Mouse (Mus musculus) neural tube, embryonic 11.5 days (tissue): ENCODE measurements at regions not wholly inside any gene's neighbourhood (a gene's known extent, or its start where the extent isn't known, plus 50 kb on each side); places are given as distances from the start of the nearest gene placed in this dataset.
A peak's percentile ranks its signal among the peaks of the same experiment; 100 is the strongest.

Experiments used
- ATAC-seq: fragments of 200-750 bp; cut with Nextera tagmentation; 2 replicates; pipeline ENCODE4 v1.8.0; 2017; ENCODE audit warnings: moderate number of reproducible peaks, mild to moderate bottlenecking, moderate TSS enrichment, moderate library complexity; ENCODE audit not compliant: insufficient read depth, low FRiP score, low TSS enrichment
- DNase-seq: peaks from one replicate; pipeline ENCODE4 v3.0.0-alpha.2; 2015; ENCODE audit warnings: low spot score
- H3K27ac ChIP-seq: fragments of 300-500 bp; sonication (generic); 2 replicates; pipeline ENCODE4 v1.5.1; 2014; ENCODE audit warnings: low read depth, mild to moderate bottlenecking, low read length
- H3K27me3 ChIP-seq: fragments of 300-500 bp; sonication (generic); 2 replicates; pipeline ENCODE4 v1.6.1; 2014; ENCODE audit warnings: mild to moderate bottlenecking, low read length, mixed read lengths; ENCODE audit not compliant: control insufficient read depth, insufficient read depth
- H3K36me3 ChIP-seq: fragments of 300-500 bp; sonication (generic); 2 replicates; pipeline ENCODE4 v1.6.1; 2014; ENCODE audit warnings: mild to moderate bottlenecking, low read length, moderate library complexity, mixed read lengths; ENCODE audit not compliant: control insufficient read depth, insufficient read depth
- H3K4me1 ChIP-seq: fragments of 300-500 bp; sonication (generic); 2 replicates; pipeline ENCODE4 v1.6.1; 2014; ENCODE audit warnings: low read length, mixed read lengths; ENCODE audit not compliant: control insufficient read depth, insufficient read depth
- H3K4me2 ChIP-seq: fragments of 300-500 bp; sonication (generic); 2 replicates; pipeline ENCODE4 v1.6.1; 2014; ENCODE audit warnings: low read depth, mild to moderate bottlenecking, moderate library complexity
- H3K4me3 ChIP-seq: fragments of 300-500 bp; sonication (generic); 2 replicates; pipeline ENCODE4 v1.5.1; 2014; ENCODE audit warnings: low read depth, low read length
- H3K9ac ChIP-seq: fragments of 300-500 bp; sonication (generic); 2 replicates; pipeline ENCODE4 v1.6.1; 2014; ENCODE audit warnings: mild to moderate bottlenecking, low read length
- H3K9me3 ChIP-seq: fragments of 300-500 bp; sonication (generic); 2 replicates; pipeline ENCODE4 v1.6.1; 2016; ENCODE audit warnings: low read length; ENCODE audit not compliant: control insufficient read depth
- WGBS: fragments of 180-500 bp; shearing (Covaris S2); extraction: QIAGEN DNeasy Blood & Tissue Kit; methylation state at CpG from one replicate; pipeline ENCODE4 v1.1.7; 2014; 5-methylcytosine and 5-hydroxymethylcytosine counted together

DNA sequence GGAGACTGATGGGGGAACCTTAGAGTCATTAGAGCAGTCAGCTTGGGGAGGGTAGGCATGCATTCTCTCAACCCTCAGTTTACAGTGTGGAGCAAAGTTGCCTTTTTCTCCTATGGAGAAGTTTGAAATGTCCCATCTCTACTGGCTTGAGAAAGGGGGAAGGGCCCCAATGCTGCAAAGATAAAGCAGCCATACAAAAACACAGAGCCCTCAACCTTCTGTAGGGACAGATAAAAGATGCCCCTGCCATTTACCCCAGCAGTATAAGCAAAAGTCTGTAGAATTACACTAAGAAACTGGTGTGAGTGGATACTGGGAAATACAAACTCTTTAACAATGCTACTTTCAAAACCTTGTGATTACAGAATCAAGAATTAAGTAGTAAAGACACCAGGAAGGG lies 71.9 kb upstream of the Tmem215 start:
- no peak for ATAC-seq
- H3K27ac ChIP-seq, result no peak overlapping the region
- H3K4me3 ChIP-seq, result no peak overlapping the region
- H3K9ac ChIP-seq, result no peak overlapping the region
- no peaks in the 10 kb centered on the region for H3K36me3 ChIP-seq
- H3K27me3 ChIP-seq, result no peaks in the 10 kb centered on the region
- H3K4me1 ChIP-seq, result no peaks in the 10 kb centered on the region
- no peaks in the 10 kb centered on the region for H3K9me3 ChIP-seq
- H3K4me2 ChIP-seq, result no peak overlapping the region
- DNase-seq, result no peak

DNA sequence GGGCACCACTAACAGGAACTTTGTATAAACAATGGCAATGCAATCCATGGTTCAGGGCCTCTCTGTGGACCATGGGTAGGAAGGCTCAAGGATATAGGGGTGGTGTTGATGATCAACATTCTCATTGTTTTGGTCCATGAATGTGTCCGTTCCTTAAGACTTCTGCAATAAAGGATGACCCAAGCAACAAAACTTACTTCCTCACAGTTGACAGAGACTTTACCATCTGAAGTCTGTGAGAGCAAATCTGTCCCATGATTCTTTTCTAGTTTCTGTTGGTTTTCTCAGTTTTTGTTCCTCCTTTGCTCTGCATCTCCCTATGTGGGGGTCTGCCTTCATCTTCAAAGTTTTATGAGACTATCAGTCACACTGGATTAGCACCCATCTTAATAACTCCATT lies 81.8 kb upstream of the Tmem215 start:
- Histone ChIP-seq H3K9me3 (no peaks in the 10 kb centered on the region), H3K36me3 (no peaks in the 10 kb centered on the region), H3K4me1 (no peaks in the 10 kb centered on the region), H3K4me3 (no peak overlapping the region), H3K27me3 (no peaks in the 10 kb centered on the region), H3K27ac (no peak overlapping the region), H3K9ac (no peak overlapping the region), H3K4me2 (no peak overlapping the region)
- DNase-seq, result no peak
- ATAC-seq, result no peak
- WGBS, result 86% methylated on average over 1 of the region's 1 CpGs

DNA sequence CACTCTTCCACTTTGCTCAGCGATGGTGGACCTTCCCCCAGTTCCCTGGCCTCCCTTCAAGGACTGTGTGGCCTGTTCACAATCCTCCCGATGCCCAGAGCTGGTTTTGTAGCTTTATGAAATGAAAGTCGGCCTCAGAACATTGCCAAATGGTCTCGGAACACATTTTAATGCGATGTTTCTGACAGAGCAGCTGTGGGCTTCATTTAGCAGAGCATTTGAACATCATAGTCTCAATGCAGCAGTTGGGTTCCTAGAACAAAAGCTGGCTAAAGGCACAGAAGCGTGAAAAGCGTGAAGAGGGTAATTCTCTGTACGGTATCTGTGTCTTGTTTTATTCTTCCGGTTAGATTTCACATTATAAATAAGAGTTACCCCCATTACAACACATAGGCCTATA lies 86.7 kb upstream of the Tmem215 start:
- Histone ChIP-seq H3K9me3 (no peaks in the 10 kb centered on the region), H3K4me2 (no peak overlapping the region), H3K27me3 (no peaks in the 10 kb centered on the region), H3K4me1 (no peaks in the 10 kb centered on the region), H3K4me3 (no peak overlapping the region), H3K9ac (no peak overlapping the region), H3K27ac (no peak overlapping the region), H3K36me3 (no peaks in the 10 kb centered on the region)
- WGBS, result 79% methylated on average over 9 of the region's 9 CpGs
- ATAC-seq, result no peak
- DNase-seq, result peak; percentile 13

DNA sequence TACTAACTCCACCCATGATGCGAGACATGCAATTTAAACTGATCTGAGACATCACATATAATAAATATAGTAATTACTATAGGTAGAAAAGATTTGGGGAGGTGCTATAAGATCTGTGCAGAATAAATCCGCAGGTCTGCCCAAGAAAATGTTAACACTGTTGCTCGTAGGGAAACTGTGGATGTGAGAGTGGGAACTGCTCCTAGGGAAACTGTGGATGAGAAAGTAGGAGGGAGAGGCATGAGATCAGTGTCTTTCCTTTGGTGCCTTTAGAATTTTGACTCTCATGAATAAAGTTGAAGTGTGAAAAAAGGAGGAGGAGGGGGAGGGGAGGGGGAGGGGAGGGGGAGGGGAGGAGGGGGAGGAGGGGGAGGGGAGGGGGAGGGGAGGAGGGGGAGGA lies 87.3 kb upstream of the Tmem215 start:
- WGBS, result 88% methylated on average over 3 of the region's 3 CpGs
- no peak for DNase-seq
- Histone ChIP-seq H3K27me3 (no peaks in the 10 kb centered on the region), H3K4me3 (no peak overlapping the region), H3K4me2 (no peak overlapping the region), H3K27ac (no peak overlapping the region), H3K36me3 (no peaks in the 10 kb centered on the region), H3K4me1 (no peaks in the 10 kb centered on the region), H3K9ac (no peak overlapping the region), H3K9me3 (no peaks in the 10 kb centered on the region)
- ATAC-seq, result no peak

DNA sequence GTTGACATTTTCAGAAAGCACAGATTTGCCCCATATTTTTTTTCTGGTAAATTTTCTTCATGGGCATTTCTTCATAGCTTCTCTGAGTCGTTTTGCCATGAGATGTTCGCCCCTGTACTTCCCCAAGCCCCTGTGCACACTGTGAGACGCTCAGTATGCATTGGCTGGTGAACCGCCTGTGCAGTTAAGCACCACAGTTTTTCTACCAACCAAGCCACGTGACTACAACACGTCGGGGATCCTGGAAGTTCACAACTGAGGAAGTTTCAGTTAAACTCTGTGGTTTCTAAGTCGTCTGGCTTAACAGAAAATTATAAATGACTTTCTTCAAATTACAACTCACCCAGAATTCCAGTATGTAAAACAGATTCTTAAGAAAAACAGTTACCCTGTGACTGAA lies 91.7 kb upstream of the Tmem215 start:
- 78% methylated on average over 8 of the region's 8 CpGs for WGBS
- H3K27me3 ChIP-seq, result no peaks in the 10 kb centered on the region
- no peak overlapping the region for H3K4me3 ChIP-seq
- DNase-seq (no peak), ATAC-seq (no peak)
- H3K4me2 ChIP-seq, result no peak overlapping the region
- H3K36me3 ChIP-seq, result no peaks in the 10 kb centered on the region
- no peak overlapping the region for H3K9ac ChIP-seq
- no peak overlapping the region for H3K27ac ChIP-seq
- H3K4me1 ChIP-seq, result no peaks in the 10 kb centered on the region
- no peaks in the 10 kb centered on the region for H3K9me3 ChIP-seq

DNA sequence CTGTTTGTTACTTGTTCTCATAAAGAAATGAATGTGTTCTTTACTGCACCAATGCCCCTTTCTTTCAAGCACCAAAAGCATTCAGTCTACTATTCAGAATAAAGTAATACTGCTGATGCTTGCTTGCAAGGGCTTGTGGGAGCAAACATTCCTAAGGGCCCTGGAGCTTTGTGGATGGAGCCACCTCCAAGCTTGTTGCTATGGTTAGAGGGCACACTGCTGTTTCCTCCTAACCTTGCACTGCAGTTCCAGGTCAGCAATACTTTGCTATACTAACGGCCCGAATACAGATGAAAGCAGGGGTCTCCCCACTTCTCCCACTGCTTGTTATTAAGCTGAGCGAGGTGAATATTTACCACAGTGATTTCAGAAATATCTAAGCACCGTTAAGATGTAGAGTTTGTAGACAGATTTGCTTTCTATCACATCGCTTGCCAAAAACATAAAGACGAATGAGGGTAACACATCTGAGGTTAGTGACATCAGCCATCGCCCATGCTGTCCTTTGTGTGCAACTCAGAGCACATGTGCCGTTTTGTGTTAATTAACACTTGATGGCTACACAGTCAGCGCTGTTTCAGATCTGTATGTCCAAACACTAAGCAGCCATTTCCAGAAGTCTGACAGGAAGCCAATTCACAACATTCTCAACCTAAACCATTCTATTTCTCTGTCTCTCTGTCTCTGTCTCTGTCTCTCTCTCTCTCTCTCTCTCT lies 96.4 kb upstream of the Ndufb6 start:
- DNase-seq, result no peak

DNA sequence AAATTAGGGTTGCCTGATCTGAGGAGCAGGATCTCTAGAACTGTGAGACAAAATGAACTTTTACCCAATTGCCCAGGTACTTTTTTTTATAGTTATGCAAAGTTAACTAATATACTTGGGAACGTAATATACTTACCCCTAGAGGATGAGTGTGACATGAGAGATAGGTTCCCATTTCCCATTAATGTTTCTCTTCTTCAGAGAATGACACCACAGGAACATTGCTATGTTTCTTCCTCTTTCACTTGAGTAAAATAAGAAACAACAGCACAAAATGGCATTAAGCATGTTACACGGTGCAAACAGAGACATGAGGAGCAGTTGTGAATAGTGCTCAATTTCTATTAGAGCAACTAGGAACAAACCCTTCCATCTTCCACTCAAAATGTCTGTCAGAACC lies 95.0 kb upstream of the Ndufb6 start:
- H3K4me2 ChIP-seq, result no peak overlapping the region
- ATAC-seq (no peak), DNase-seq (no peak)
- no peaks in the 10 kb centered on the region for H3K27me3 ChIP-seq
- no peak overlapping the region for H3K9ac ChIP-seq
- H3K27ac ChIP-seq, result no peak overlapping the region
- H3K36me3 ChIP-seq, result no peaks in the 10 kb centered on the region
- no peak overlapping the region for H3K4me3 ChIP-seq
- H3K9me3 ChIP-seq, result no peaks in the 10 kb centered on the region
- WGBS, result 84% methylated on average over 2 of the region's 2 CpGs
- H3K4me1 ChIP-seq, result no peaks in the 10 kb centered on the region

More for the DNA sequence above, 96.4 kb upstream of the Ndufb6 start:
- WGBS, result 82% methylated on average over 9 of the region's 9 CpGs
- Histone ChIP-seq H3K36me3 (no peaks in the 10 kb centered on the region), H3K27me3 (no peaks in the 10 kb centered on the region), H3K4me3 (no peak overlapping the region), H3K9ac (no peak overlapping the region), H3K9me3 (no peaks in the 10 kb centered on the region), H3K27ac (no peak overlapping the region), H3K4me1 (no peaks in the 10 kb centered on the region), H3K4me2 (no peak overlapping the region)
- no peak for ATAC-seq

DNA sequence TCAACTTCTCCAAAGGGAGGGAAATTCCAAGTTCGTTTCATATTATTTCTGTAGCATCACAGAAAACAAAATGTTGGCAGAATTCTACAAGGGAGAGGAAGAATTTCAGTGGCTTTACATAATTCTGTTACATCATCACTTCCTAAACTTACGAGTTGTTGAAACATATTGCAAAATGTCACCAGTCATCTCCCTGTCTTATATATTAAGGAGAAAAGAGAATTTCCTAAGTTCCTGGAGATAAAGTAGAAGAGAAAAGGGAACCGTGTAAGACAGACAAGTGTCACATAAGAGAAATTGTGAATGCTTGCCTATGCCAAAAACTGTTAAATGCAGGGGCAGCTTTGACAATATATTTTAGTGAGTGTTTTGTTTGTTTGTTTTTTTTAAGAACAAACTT lies 85.1 kb upstream of the Ndufb6 start:
- 83% methylated on average over 3 of the region's 3 CpGs for WGBS
- no peak overlapping the region for H3K4me2 ChIP-seq

DNA sequence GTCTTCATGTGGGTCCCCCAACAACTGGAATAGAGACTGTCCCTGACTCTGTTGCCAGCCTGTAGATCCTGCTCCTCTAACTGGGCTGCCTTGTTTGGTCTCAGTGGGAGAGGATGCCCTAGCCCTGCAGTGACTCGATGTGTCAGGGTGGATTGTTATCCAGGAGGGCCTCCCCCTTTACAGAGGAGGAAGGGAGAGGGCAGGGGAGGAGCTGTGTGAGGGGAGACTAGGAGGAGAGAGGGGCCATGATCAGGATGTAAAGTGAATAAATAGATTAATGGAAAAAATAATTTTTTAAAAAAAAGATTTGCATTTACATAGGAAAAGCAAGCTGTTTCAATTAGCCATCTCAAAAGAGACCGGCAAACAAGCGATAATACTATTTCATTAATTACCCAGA lies 80.1 kb upstream of the Ndufb6 start:
- Histone ChIP-seq H3K36me3 (no peaks in the 10 kb centered on the region), H3K9me3 (no peaks in the 10 kb centered on the region), H3K27ac (no peak overlapping the region), H3K4me3 (no peak overlapping the region), H3K4me2 (no peak overlapping the region), H3K27me3 (no peaks in the 10 kb centered on the region), H3K9ac (no peak overlapping the region), H3K4me1 (no peaks in the 10 kb centered on the region)
- no peak for ATAC-seq
- no peak for DNase-seq
- WGBS, result 67% methylated on average over 3 of the region's 3 CpGs

More for the DNA sequence above, 85.1 kb upstream of the Ndufb6 start:
- H3K27me3 ChIP-seq, result no peaks in the 10 kb centered on the region
- no peaks in the 10 kb centered on the region for H3K9me3 ChIP-seq
- no peaks in the 10 kb centered on the region for H3K36me3 ChIP-seq
- ATAC-seq (no peak), DNase-seq (no peak)
- no peak overlapping the region for H3K27ac ChIP-seq
- no peaks in the 10 kb centered on the region for H3K4me1 ChIP-seq
- H3K9ac ChIP-seq, result no peak overlapping the region
- no peak overlapping the region for H3K4me3 ChIP-seq
